12 mouse cellular contexts compared by ENCODE assay signal in the genomic region with DNA sequence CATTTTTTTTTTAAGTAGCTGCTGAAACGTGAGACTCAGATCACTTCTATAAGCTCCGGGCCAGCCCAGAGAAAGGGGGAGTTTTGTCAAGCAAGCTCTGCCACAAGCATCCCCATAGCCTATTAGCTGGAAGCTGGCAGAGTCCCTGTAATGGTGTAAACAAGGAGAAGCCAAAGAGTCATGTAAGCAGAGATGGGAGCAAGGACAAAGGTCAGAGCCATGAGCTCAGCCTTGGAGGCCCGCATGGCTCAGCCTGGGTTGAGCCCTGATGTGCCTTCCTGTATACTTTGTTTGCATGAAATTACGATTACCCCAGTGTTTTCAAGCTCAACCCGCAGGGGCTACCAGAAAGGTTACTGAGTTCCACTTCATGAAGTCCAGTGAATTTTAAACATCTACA. TPM values are rescaled to one million over a fixed set of nuclear protein-coding genes. Genes with fewer than 3 reads are reported as not detected.
DNase-seq lines count a peak whose midpoint lies in the region; ATAC-seq and TF ChIP-seq lines count a peak whose summit lies in the region.
"Had no signal": no experiment of that assay in that cellular context is flagged by ENCODE, and none has a peak within 500 bp of the region (broad histone marks: within the 10 kb centered on the region; RNA-seq: fewer than 3 reads in every experiment).

No protein-coding gene starts in this region.

- peak overlapping the region; percentile 24; the same call in 1 of the 2 replicates for H3K9ac ChIP-seq in liver, adult 2 months (ENCODE audit: low read depth, low read length)
- no peak overlapping the region for H3K9ac ChIP-seq in embryonic facial prominence, embryonic 12.5 days
- H3K9ac ChIP-seq in kidney, embryonic 15.5 days: no peak overlapping the region
- no peak overlapping the region for H3K9ac ChIP-seq in hindbrain, embryonic 11.5 days (ENCODE audit: low read depth, low read length)
- H3K9ac ChIP-seq: heart, embryonic 15.5 days had no signal

- H3K4me2 ChIP-seq in embryonic facial prominence, embryonic 12.5 days (replicated peaks): 0 out of 2 replicates have a peak overlapping the region, but pooled peaks have one; percentile 2
- 0 out of 2 replicates have a peak overlapping the region, but pooled peaks have one; percentile 0 for H3K4me2 ChIP-seq in kidney, embryonic 15.5 days
- no peak overlapping the region for H3K4me2 ChIP-seq in hindbrain, embryonic 11.5 days (replicated peaks; ENCODE audit: low read depth, low read length)
- H3K4me2 ChIP-seq: heart, embryonic 15.5 days had no signal

- no peak for TF ChIP-seq POLR2A in liver, adult 2 months (IDR thresholded peaks at IDR 0.05; ENCODE audit: extremely low read depth, insufficient read depth, low read length)

- no peaks in the 10 kb centered on the region; the same call in 1 of the 2 replicates for H3K36me3 ChIP-seq in liver, adult 2 months (ENCODE audit: control insufficient read depth, insufficient read depth, low read length)
- H3K36me3 ChIP-seq in embryonic facial prominence, embryonic 12.5 days: no peaks in the 10 kb centered on the region
- no peaks in the 10 kb centered on the region for H3K36me3 ChIP-seq in kidney, embryonic 15.5 days
- H3K36me3 ChIP-seq in macrophage (ENCODE audit: inconsistent target): 0 out of 2 replicates have a peak, but pooled peaks cover 3% of the 10 kb centered on the region
- no peaks in the 10 kb centered on the region for H3K36me3 ChIP-seq in hindbrain, embryonic 11.5 days (ENCODE audit: control insufficient read depth, insufficient read depth, low read length)

- H3K4me1 ChIP-seq in liver, adult 2 months (ENCODE audit: control insufficient read depth, insufficient read depth, low read length): peaks cover 35% of the 10 kb centered on the region
- peaks cover 30% of the 10 kb centered on the region for H3K4me1 ChIP-seq in embryonic facial prominence, embryonic 12.5 days
- H3K4me1 ChIP-seq in kidney, embryonic 15.5 days: peaks cover 61% of the 10 kb centered on the region
- H3K4me1 ChIP-seq in hindbrain, embryonic 11.5 days (replicated peaks; ENCODE audit: control insufficient read depth, insufficient read depth, low read length): no peaks in the 10 kb centered on the region

- TF ChIP-seq CTCF in liver, adult 2 months (IDR thresholded peaks at IDR 0.05; ENCODE audit: low read depth, low read length): no peak

- peak; percentile 93 for DNase-seq in liver, adult 2 months (ENCODE audit: extremely low read depth, low read depth, low spot score)
- DNase-seq in liver: no peak
- no peak for DNase-seq in hindbrain, embryonic 11.5 days (ENCODE audit: low spot score)
- DNase-seq in layer of hippocampus, adult 8-10 months (ENCODE audit: low spot score in 2 of 2): no peak
- DNase-seq in urinary bladder, postnatal 36 days (ENCODE audit: low spot score in 2 of 2): no peak
- DNase-seq: cerebellum, adult 9-11 months had no signal

- no peak overlapping the region for H3K4me3 ChIP-seq in liver, adult 2 months (ENCODE audit: insufficient read depth, low read depth, low read length)
- H3K4me3 ChIP-seq in embryonic facial prominence, embryonic 12.5 days: no peak overlapping the region
- no peak overlapping the region for H3K4me3 ChIP-seq in kidney, embryonic 15.5 days (replicated peaks)
- no peak overlapping the region for H3K4me3 ChIP-seq in macrophage (ENCODE audit: inconsistent target)
- H3K4me3 ChIP-seq in hindbrain, embryonic 11.5 days (ENCODE audit: low read depth, low read length): no peak overlapping the region
- H3K4me3 ChIP-seq: heart, embryonic 15.5 days had no signal

- no peaks in the 10 kb centered on the region for H3K27me3 ChIP-seq in liver, adult 2 months (ENCODE audit: control insufficient read depth, insufficient read depth, low read length)
- 0 out of 2 replicates have a peak, but pooled peaks cover 6% of the 10 kb centered on the region for H3K27me3 ChIP-seq in embryonic facial prominence, embryonic 12.5 days
- no peaks in the 10 kb centered on the region for H3K27me3 ChIP-seq in kidney, embryonic 15.5 days
- H3K27me3 ChIP-seq in hindbrain, embryonic 11.5 days (ENCODE audit: control insufficient read depth, insufficient read depth, low read length): no peaks in the 10 kb centered on the region
- H3K27me3 ChIP-seq: heart, embryonic 15.5 days had no signal

- peaks cover 33% of the 10 kb centered on the region for H3K79me2 ChIP-seq in liver, adult 2 months (ENCODE audit: control insufficient read depth, insufficient read depth, low read length)
- peaks cover 94% of the 10 kb centered on the region for H3K79me2 ChIP-seq in macrophage (ENCODE audit: inconsistent target)

- WGBS in liver, adult 2 months: 8% methylated on average over 5 of the region's 5 CpGs
- WGBS in embryonic facial prominence, embryonic 12.5 days: 15% methylated on average over 5 of the region's 5 CpGs
- 11% methylated on average over 5 of the region's 5 CpGs for WGBS in kidney, embryonic 15.5 days
- WGBS in macrophage (ENCODE audit: missing documents): 91% methylated on average over 5 of the region's 5 CpGs
- 43% methylated on average over 5 of the region's 5 CpGs for WGBS in hindbrain, embryonic 11.5 days

- no peak for ATAC-seq in embryonic facial prominence, embryonic 12.5 days (ENCODE audit: insufficient number of reproducible peaks, insufficient read depth, low FRiP score, low TSS enrichment)
- ATAC-seq in kidney, embryonic 15.5 days (replicated peaks; ENCODE audit: low FRiP score): peak; percentile 57
- ATAC-seq in hindbrain, embryonic 11.5 days (ENCODE audit: low FRiP score): no peak
- ATAC-seq: forebrain, embryonic 14.5 days had no signal

- H3K9me3 ChIP-seq in embryonic facial prominence, embryonic 12.5 days: no peaks in the 10 kb centered on the region
- no peaks in the 10 kb centered on the region for H3K9me3 ChIP-seq in kidney, embryonic 15.5 days (replicated peaks)
- no peaks in the 10 kb centered on the region for H3K9me3 ChIP-seq in hindbrain, embryonic 11.5 days (ENCODE audit: control insufficient read depth, low read length)
- H3K9me3 ChIP-seq: heart, embryonic 15.5 days had no signal

- peak overlapping the region; percentile 95 for H3K27ac ChIP-seq in liver, adult 2 months (replicated peaks; ENCODE audit: insufficient read depth, low read depth, low read length)
- H3K27ac ChIP-seq in embryonic facial prominence, embryonic 12.5 days: peak overlapping the region; percentile 47; the same call in 1 of the 2 replicates
- peak overlapping the region; percentile 85 for H3K27ac ChIP-seq in kidney, embryonic 15.5 days
- peak overlapping the region; percentile 7; the same call in 1 of the 2 replicates for H3K27ac ChIP-seq in macrophage
- H3K27ac ChIP-seq in hindbrain, embryonic 11.5 days (ENCODE audit: low read depth, low read length): no peak overlapping the region

RNA-seq across cellular contexts. Expression of gene Rab20, which starts 19.5 kb away (rescaled TPM):
- 15.9 and 19.7 TPM in 2 replicates for total RNA-seq in liver, adult 2 months (2014; rRNA removed)
- 21.2 and 23.0 TPM in 2 replicates for polyA plus RNA-seq in liver, adult 2 months (2012; rRNA removed)
- 1.1 and 1.2 TPM in 2 replicates for polyA plus RNA-seq in embryonic facial prominence, embryonic 12.5 days (2016; fragmentation: Nextera tagmentation; extraction: Ambion mirVana)
- polyA plus RNA-seq in kidney, embryonic 15.5 days (2015; fragmentation: Nextera tagmentation; extraction: Ambion mirVana): 24.2 and 26.5 TPM in 2 replicates
- 100 to 1,000 TPM in 16 of 26 experiments, 10 to 100 TPM in 10; 27.6 to 226 (median 130) TPM for total RNA-seq in macrophage (2018; cell fraction: chromatin; rRNA removed)
- total RNA-seq in macrophage (2018; cell fraction: cytosol; rRNA removed): 100 to 1,000 TPM in 15 of 26 experiments, 10 to 100 TPM in 11; 37.4 to 240 (median 123) TPM
- total RNA-seq in macrophage (2018; cell fraction: nucleus; rRNA removed): 100 to 1,000 TPM in 19 of 26 experiments, 10 to 100 TPM in 7; 23.3 to 210 (median 160) TPM
- polyA plus RNA-seq in macrophage (2018): 31.9 to 52.1 TPM (median 35.7 TPM) in 3 replicates
- 0.83 and 1.3 TPM in 2 replicates for polyA plus RNA-seq in hindbrain, embryonic 11.5 days (2014; fragmentation: Nextera tagmentation; extraction: Ambion mirVana)
- 1 to 10 TPM in 1 of 4 experiments, under 1 TPM in 2, not detected in 1; 0.31 to 2.8 (median 0.90) TPM for total RNA-seq in layer of hippocampus, adult 8-10 months (2022)
- polyA plus RNA-seq: neural tube, embryonic 14.5 days had no signal

RNA-seq across cellular contexts. Expression of gene Naxd, which starts 38.3 kb away (rescaled TPM):
- total RNA-seq in liver, adult 2 months (2014; rRNA removed): 84.7 and 94.8 TPM in 2 replicates
- 110 and 112 TPM in 2 replicates for polyA plus RNA-seq in liver, adult 2 months (2012; rRNA removed)
- polyA plus RNA-seq in embryonic facial prominence, embryonic 12.5 days (2016; fragmentation: Nextera tagmentation; extraction: Ambion mirVana): 113 and 114 TPM in 2 replicates
- polyA plus RNA-seq in kidney, embryonic 15.5 days (2015; fragmentation: Nextera tagmentation; extraction: Ambion mirVana): 119 and 121 TPM in 2 replicates
- total RNA-seq in macrophage (2018; cell fraction: chromatin; rRNA removed): 100 to 1,000 TPM in 4 of 26 experiments, 10 to 100 TPM in 22; 27.5 to 110 (median 70.6) TPM
- total RNA-seq in macrophage (2018; cell fraction: cytosol; rRNA removed): 10 to 100 TPM; 24.7 to 46.5 (median 36.7) TPM
- total RNA-seq in macrophage (2018; cell fraction: nucleus; rRNA removed): 10 to 100 TPM; 25.5 to 74.3 (median 54.0) TPM
- 30.7 to 40.1 TPM (median 32.9 TPM) in 3 replicates for polyA plus RNA-seq in macrophage (2018)
- 105 and 108 TPM in 2 replicates for polyA plus RNA-seq in hindbrain, embryonic 11.5 days (2014; fragmentation: Nextera tagmentation; extraction: Ambion mirVana)
- 10 to 100 TPM; 57.5 to 64.5 (median 63.5) TPM for total RNA-seq in layer of hippocampus, adult 8-10 months (2022)
